Mouse (Mus musculus) G1E (cell line): ENCODE results near the gene Sv2a. TPM values are rescaled to one million over a fixed set of nuclear protein-coding genes. Genes with fewer than 3 reads are reported as not detected.
A peak's percentile ranks its signal among the peaks of the same experiment; 100 is the strongest.

Experiments used
- ATAC-seq: 2 replicates; pipeline ENCODE4 v1.8.0; 2016; ENCODE audit warnings: mild to moderate bottlenecking; ENCODE audit not compliant: insufficient number of reproducible peaks, poor library complexity, low FRiP score, severe bottlenecking; ENCODE audit errors: extremely low read depth
- DNase-seq: peaks from one replicate; pipeline ENCODE4 v3.0.0; 2012; ENCODE audit warnings: low spot score
- H3K27me3 ChIP-seq: 2 replicates; pipeline ENCODE4 v1.6.1; 2012; ENCODE audit warnings: mild to moderate bottlenecking, low read length, inconsistent platforms; ENCODE audit not compliant: insufficient read depth
- H3K36me3 ChIP-seq: replicated peaks from 2 replicates; pipeline ENCODE3; 2012; ENCODE audit warnings: mild to moderate bottlenecking, inconsistent platforms
- H3K4me1 ChIP-seq: 2 replicates; pipeline ENCODE4 v1.6.1; 2012; ENCODE audit warnings: low read depth, low read length, inconsistent platforms, mixed read lengths; ENCODE audit not compliant: insufficient read depth
- H3K4me3 ChIP-seq: 2 replicates; pipeline ENCODE4 v1.5.1; 2012; ENCODE audit warnings: low read depth, mild to moderate bottlenecking, inconsistent platforms, low read length, moderate library complexity, mixed read lengths
- H3K9me3 ChIP-seq: replicated peaks from 2 replicates; pipeline ENCODE4 v1.6.1; 2012; ENCODE audit warnings: inconsistent platforms
- CTCF ChIP-seq: IDR thresholded peaks from 2 replicates; pipeline ENCODE4 v1.5.1; 2012; ENCODE audit warnings: low read depth, low read length, inconsistent platforms, mixed read lengths
- GATA1 ChIP-seq: IDR thresholded peaks from 2 replicates; pipeline ENCODE4 v1.6.1; 2012; ENCODE audit warnings: borderline replicate concordance, low read length, inconsistent platforms, mixed read lengths
- GATA2 ChIP-seq: IDR thresholded peaks from 2 replicates; pipeline ENCODE4 v1.6.1; 2012; ENCODE audit warnings: low read depth, low read length, inconsistent platforms, borderline replicate concordance
- POLR2AphosphoS5 ChIP-seq: IDR thresholded peaks from 2 replicates; pipeline ENCODE4 v1.6.1; 2012; ENCODE audit warnings: low read depth, low read length, inconsistent platforms; ENCODE audit not compliant: insufficient replicate concordance
- TAL1 ChIP-seq: conservative IDR thresholded peaks from 2 replicates; pipeline ENCODE4 v1.6.1; 2012; ENCODE audit warnings: low read depth, low read length, inconsistent platforms, mixed read lengths
- polyA plus RNA-seq: library from polyadenylated mRNA; stranded (reverse); fragments of >175 nt; gene quantifications from 2 replicates; pipeline ENCODE4 v1.2.3, GENCODE M21; 2012
- total RNA-seq, 2 experiments: library from RNA; stranded (forward) in 1 of 2; stranded (reverse) in 1 of 2; fragments of 200-1000 nt in 1 of 2; fragments of >200 nt in 1 of 2; fragmentation: Nextera tagmentation in 1 of 2; gene quantifications; 2 replicates each; pipeline ENCODE4 v1.2.3; 2014 to 2017

Gene Sv2a
- total and polyA plus RNA-seq, 3 experiments = 0.07 to 0.45 (median 0.11) TPM

DNA sequence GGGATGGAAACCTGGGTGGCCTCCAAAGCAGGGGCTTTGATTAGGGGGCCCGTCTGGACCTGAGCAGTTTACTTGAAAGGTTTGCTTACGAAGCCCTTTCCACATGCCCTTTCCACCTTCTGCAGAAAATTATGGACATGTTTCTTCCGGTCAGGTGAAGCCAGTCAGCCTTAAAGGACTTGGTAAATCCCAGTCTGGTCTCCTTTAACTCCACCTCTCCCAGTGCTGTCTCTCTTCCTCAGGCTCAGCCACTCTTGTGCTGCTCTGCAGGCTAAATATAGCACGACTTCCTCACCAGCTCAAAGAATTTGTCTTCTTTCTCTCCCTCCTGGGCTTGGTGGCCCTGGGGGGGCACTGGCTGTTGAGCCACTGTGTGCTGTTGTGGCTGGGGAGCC is 1.4 kb downstream of the Sv2a start:
- Histone ChIP-seq H3K9me3 (no peaks in the 10 kb centered on the region), H3K4me3 (no peak overlapping the region), H3K36me3 (peaks cover 23% of the 10 kb centered on the region), H3K4me1 (peaks cover 18% of the 10 kb centered on the region), H3K27me3 (peaks cover 55% of the 10 kb centered on the region)
- no peak for ATAC-seq
- TF ChIP-seq TAL1 = no peak
- no peak for TF ChIP-seq POLR2AphosphoS5
- no peak for TF ChIP-seq GATA1
- no peak for TF ChIP-seq CTCF
- TF ChIP-seq GATA2 = no peak
- DNase-seq = no peak

GRCm38 (mm10) chr3:96192977-96193376 is 12.0 kb downstream of the Sv2a start:
- Histone ChIP-seq H3K4me3 (no peak overlapping the region), H3K36me3 (peaks cover 13% of the 10 kb centered on the region), H3K27me3 (peaks cover 46% of the 10 kb centered on the region), H3K4me1 (peaks cover 31% of the 10 kb centered on the region), H3K9me3 (peaks cover 5% of the 10 kb centered on the region)
- TF ChIP-seq TAL1 (no peak), POLR2AphosphoS5 (no peak), GATA1 (no peak), GATA2 (no peak), CTCF (no peak)
- DNase-seq (no peak), ATAC-seq (no peak)

- H3K27me3 ChIP-seq = peaks cover 29% of the 10 kb centered on the region
- H3K4me1 ChIP-seq = peaks cover 49% of the 10 kb centered on the region
- no peak overlapping the region for H3K4me3 ChIP-seq
- H3K36me3 ChIP-seq = peaks cover 13% of the 10 kb centered on the region
- TF ChIP-seq TAL1 (no peak), GATA2 (no peak), CTCF (no peak), GATA1 (no peak), POLR2AphosphoS5 (no peak)
- ATAC-seq (no peak), DNase-seq (no peak)
- H3K9me3 ChIP-seq = peaks cover 5% of the 10 kb centered on the region
These were observed 14.0 kb downstream of the Sv2a start for GRCm38 (mm10) chr3:96194966-96195365.

DNA sequence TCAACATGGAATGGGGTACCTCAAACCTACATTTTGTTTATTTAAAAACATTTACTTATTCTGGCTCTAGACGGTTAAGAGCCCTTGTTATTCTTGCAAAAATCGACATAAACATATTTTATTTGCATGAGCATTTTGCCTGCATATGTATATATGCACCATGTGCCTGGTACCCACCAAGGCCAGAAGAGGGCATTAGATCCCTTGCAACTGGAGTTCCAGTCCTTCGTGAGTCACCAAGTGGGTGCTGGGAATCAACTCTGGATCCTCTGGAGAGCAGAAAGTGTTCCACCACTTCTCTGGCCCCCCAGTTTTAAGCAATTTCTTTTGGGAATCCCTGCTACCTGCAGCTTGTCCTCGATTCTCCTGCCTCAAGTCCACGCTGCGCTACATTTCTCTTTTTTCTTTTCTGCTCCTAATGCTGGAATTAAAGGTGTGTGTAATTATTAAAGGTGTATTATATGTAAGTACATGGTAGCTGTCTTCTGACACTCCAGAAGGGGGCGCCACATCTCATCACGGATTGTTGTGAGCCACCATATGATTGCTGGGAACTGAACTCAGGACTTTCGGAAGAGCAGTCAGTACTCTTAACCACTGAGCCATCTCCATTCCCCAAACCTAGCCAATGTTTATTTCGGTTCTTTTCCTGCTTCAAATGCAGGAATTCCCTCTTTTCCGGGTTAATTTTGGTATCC is 14.8 kb downstream of the Sv2a start:
- H3K4me1 ChIP-seq = peaks cover 45% of the 10 kb centered on the region
- H3K27me3 ChIP-seq = peaks cover 21% of the 10 kb centered on the region

GRCm38 (mm10) chr3:96196437-96197128 is 15.6 kb downstream of the Sv2a start:
- peaks cover 45% of the 10 kb centered on the region for H3K4me1 ChIP-seq
- H3K27me3 ChIP-seq = peaks cover 21% of the 10 kb centered on the region
- peak overlapping the region; percentile 83 for H3K4me3 ChIP-seq
- peaks cover 5% of the 10 kb centered on the region for H3K9me3 ChIP-seq
- DNase-seq (no peak), ATAC-seq (no peak)
- TF ChIP-seq TAL1 (no peak), GATA1 (no peak), POLR2AphosphoS5 (no peak), CTCF (no peak)
- peaks cover 13% of the 10 kb centered on the region for H3K36me3 ChIP-seq

More for the DNA sequence above, 14.8 kb downstream of the Sv2a start:
- H3K36me3 ChIP-seq = peaks cover 13% of the 10 kb centered on the region
- no peak for TF ChIP-seq TAL1
- TF ChIP-seq POLR2AphosphoS5 = no peak
- no peak for TF ChIP-seq GATA1
- no peak for TF ChIP-seq CTCF
- no peak for TF ChIP-seq GATA2
- H3K9me3 ChIP-seq = peaks cover 5% of the 10 kb centered on the region
- H3K4me3 ChIP-seq = no peak overlapping the region
- DNase-seq = no peak
- ATAC-seq = no peak

GRCm38 (mm10) chr3:96197129-96197749 is 16.3 kb downstream of the Sv2a start:
- H3K36me3 ChIP-seq = peaks cover 13% of the 10 kb centered on the region
- H3K4me3 ChIP-seq = peak overlapping the region; percentile 83
- peaks cover 16% of the 10 kb centered on the region for H3K27me3 ChIP-seq
- H3K9me3 ChIP-seq = peaks cover 5% of the 10 kb centered on the region
- TF ChIP-seq GATA2 = no peak
- TF ChIP-seq CTCF = no peak
- no peak for TF ChIP-seq GATA1
- TF ChIP-seq POLR2AphosphoS5 = no peak
- no peak for TF ChIP-seq TAL1
- ATAC-seq (peak; percentile 89), DNase-seq (peak; percentile 78)
- peaks cover 45% of the 10 kb centered on the region for H3K4me1 ChIP-seq
